Mouse (Mus musculus): ENCODE data around the gene Siae.

Gene Siae

GRCm38 (mm10) chr9:37625129-37625528, 69.6 kb downstream of the Siae start:
- no peak for DNase-seq (ENCODE audit: extremely low spot score, low spot score)

- DNase-seq (ENCODE audit: extremely low spot score, low spot score), result no peak
Observed at GRCm38 (mm10) chr9:37625641-37626040, 70.1 kb downstream of the Siae start.

- DNase-seq (ENCODE audit: extremely low spot score, low spot score), result no peak
Observed at GRCm38 (mm10) chr9:37626103-37626567, 70.6 kb downstream of the Siae start.

- no peak for DNase-seq (ENCODE audit: extremely low spot score, low spot score)
Observed at GRCm38 (mm10) chr9:37627263-37627662, 71.8 kb downstream of the Siae start.

GRCm38 (mm10) chr9:37628581-37628980, 73.1 kb downstream of the Siae start:
- no peak for DNase-seq (ENCODE audit: extremely low spot score, low spot score)

- DNase-seq (ENCODE audit: extremely low spot score, low spot score), result no peak
Observed at GRCm38 (mm10) chr9:37629941-37630340, 74.4 kb downstream of the Siae start.

- no peak for DNase-seq (ENCODE audit: extremely low spot score, low spot score)
Observed at GRCm38 (mm10) chr9:37632305-37632704, 76.8 kb downstream of the Siae start.

- DNase-seq (ENCODE audit: extremely low spot score, low spot score), result no peak
Observed at GRCm38 (mm10) chr9:37634269-37634668, 78.8 kb downstream of the Siae start.

- DNase-seq (ENCODE audit: extremely low spot score, low spot score), result peak; percentile 43
Observed at GRCm38 (mm10) chr9:37636335-37636734, 80.8 kb downstream of the Siae start.

- no peak for DNase-seq (ENCODE audit: extremely low spot score, low spot score)
Observed at GRCm38 (mm10) chr9:37636800-37637542, 81.5 kb downstream of the Siae start.

- no peak for DNase-seq (ENCODE audit: extremely low spot score, low spot score)
Observed at GRCm38 (mm10) chr9:37638721-37639120, 83.2 kb downstream of the Siae start.

GRCm38 (mm10) chr9:37646246-37646645, 90.7 kb downstream of the Siae start:
- DNase-seq (ENCODE audit: extremely low spot score, low spot score), result no peak

GRCm38 (mm10) chr9:37650639-37651038, 95.1 kb downstream of the Siae start:
- no peak for DNase-seq (ENCODE audit: extremely low spot score, low spot score)

GRCm38 (mm10) chr9:37653836-37654235, 98.3 kb downstream of the Siae start:
- no peak for DNase-seq (ENCODE audit: extremely low spot score, low spot score)

GRCm38 (mm10) chr9:37655961-37656360, 100.5 kb downstream of the Siae start:
- DNase-seq (ENCODE audit: extremely low spot score, low spot score), result no peak

- DNase-seq (ENCODE audit: extremely low spot score, low spot score), result no peak
Observed at GRCm38 (mm10) chr9:37656439-37656881, 101.0 kb downstream of the Siae start.

GRCm38 (mm10) chr9:37656931-37657481, 101.5 kb downstream of the Siae start, which contains the start of gene Tbrg1:
Gene Tbrg1 (minus strand): TSS chr9:37657312.
- peak; percentile 89 for DNase-seq (ENCODE audit: extremely low spot score, low spot score)

- no peak for DNase-seq (ENCODE audit: extremely low spot score, low spot score)
Observed at GRCm38 (mm10) chr9:37659413-37659812, 103.9 kb downstream of the Siae start.

- DNase-seq (ENCODE audit: extremely low spot score, low spot score), result no peak
Observed at GRCm38 (mm10) chr9:37663210-37663609, 107.7 kb downstream of the Siae start.

- no peak for DNase-seq (ENCODE audit: extremely low spot score, low spot score)
Observed at GRCm38 (mm10) chr9:37664604-37665003, 109.1 kb downstream of the Siae start.

- no peak for DNase-seq (ENCODE audit: extremely low spot score, low spot score)
Observed at GRCm38 (mm10) chr9:37666045-37666444, 110.5 kb downstream of the Siae start.

GRCm38 (mm10) chr9:37669115-37669514, 113.6 kb downstream of the Siae start, which contains the start of gene Panx3:
Gene Panx3 (minus strand): TSS chr9:37669235.
- no peak for DNase-seq (ENCODE audit: extremely low spot score, low spot score)

GRCm38 (mm10) chr9:37669678-37670077, 114.2 kb downstream of the Siae start:
- no peak for DNase-seq (ENCODE audit: extremely low spot score, low spot score)
